Mouse (Mus musculus): ENCODE measurements around the gene Ick.
A peak's percentile ranks its signal among the peaks of the same experiment; 100 is the strongest.
"Not testable (repeated sequence)": the region's sequence is repeated elsewhere in the genome, so short reads cannot be mapped to it uniquely, and the experiment has no call there.

Gene Ick

DNA sequence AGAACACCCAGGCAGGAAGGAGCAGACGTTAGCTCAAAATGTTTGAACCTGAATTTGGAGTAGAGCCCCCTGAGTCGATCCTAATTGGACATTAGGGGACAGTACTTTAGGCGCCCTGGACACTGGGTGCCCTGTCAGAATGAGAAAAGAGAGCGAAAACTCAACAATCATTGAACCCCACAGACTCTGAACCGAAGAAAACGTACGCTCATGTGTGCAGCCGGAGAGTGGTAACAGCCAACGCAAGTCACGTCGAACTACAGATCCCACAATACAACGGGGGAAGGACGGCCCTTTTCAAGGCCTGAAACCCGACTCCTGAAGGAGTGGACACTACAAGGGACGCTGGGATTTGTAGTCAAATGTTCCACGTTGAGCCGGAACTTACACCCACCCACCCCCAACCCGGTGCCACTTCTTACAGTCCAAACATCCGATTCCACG, at the start of gene Ick, which contains the start of gene Fbxo9:
Ick (plus strand) TSS at position 397 of the 444 bp plus-strand sequence.
Fbxo9 (minus strand) TSS at position 270 of the 444 bp plus-strand sequence.
- peak; percentile 90 for DNase-seq

DNA sequence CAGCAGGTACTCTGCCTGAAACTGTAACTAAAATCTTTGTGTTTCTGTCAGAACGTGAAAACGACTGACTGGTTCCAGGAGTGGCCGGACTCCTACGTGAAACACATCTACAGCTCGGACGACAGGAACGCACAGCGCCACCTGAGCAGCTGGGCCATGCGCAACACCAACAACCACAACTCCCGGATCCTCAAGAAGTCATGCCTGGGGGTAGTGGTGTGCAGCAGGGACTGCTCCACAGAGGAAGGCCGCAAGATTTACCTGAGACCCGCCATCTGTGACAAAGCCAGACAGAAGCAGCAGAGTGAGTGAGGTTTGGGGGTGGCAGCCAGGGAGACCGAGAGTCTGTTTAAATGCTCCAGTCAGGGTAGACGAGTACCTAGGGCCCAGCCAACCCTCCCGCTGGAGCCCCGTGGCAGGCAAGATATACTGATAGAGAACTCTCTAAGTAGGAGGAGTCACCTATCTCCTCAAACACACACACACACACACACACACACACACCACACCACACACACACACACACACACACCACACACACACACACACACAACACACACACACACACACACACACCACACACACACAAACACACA, 49.4 kb upstream of the Ick start:
- no peak for DNase-seq

DNA sequence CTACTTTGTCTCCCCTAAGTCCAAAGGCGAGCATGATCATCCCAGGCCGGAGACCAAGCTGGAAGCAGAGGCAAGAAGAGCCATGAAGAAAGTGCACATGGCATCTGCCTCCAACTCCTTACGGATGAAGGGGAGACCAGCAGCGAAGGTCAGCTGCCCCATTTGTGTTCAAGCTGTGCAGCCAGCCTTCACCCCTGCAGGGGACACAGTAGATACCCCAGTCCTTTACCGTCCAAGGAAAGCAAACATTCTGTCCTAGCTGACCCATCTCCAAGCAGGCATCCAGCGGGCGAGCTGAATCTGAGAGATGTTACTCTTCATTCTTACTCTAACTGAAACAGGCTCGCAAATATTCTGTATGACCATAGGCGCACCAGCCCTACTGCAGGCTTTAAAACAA, 46.6 kb upstream of the Ick start:
- no peak for DNase-seq

DNA sequence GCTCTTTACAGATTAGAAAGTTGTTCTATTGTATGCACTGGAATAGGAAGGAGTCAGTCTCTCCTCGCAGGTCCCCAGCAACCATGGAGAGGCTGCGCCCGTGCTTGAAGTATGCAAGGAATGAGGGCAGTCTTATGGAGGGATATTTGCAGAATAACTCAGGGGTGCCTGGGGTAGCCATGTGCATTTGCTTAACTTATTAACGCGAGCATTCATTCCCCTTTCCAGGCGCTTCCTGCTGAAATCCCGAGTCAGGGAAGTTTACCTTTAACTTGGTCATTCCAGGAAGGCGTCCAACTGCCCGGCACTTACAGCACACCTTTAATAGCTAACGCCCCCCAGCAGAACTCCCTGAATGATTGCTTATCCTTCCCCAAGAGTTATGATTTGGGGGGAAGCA, 44.9 kb upstream of the Ick start:
- no peak for DNase-seq

DNA sequence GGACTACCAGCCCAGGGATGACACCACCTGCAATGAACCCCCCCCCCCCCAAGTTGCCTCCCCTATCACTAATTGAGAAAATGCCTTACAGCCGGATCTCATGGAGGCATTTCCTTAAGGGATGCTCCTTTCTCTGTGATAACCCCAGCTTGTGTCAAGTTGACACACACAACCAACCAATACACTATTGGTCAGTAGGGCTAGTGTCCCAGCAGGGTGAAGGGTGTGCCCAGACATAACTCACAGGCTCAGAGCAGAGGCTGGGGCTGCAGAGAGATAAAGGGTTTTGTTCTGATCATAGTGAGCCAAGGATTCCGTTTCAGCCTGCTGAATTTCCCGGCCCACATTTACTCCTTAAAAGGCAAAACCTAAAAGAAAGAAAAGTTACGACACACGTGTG, 38.5 kb upstream of the Ick start:
- DNase-seq: no peak

DNA sequence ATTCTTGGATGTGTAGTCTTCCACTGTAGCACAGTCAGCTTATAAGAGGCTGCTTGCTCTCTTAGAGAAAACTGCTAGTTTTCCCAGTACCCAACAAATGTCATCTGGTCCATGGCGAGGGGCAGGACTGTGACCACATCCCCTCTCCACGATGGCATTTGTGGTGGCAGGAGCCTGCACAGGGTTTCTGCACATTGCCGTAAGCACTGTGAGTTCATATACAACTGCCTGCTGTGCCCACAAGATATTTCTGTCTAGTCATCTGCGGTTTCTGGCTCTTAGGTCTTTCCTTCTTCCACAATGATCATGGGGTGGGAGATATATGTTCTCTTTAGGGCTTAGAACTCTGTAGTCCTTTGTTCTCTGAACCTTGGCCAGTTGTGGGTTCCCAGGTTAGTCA, 37.4 kb upstream of the Ick start:
- no peak for DNase-seq

DNA sequence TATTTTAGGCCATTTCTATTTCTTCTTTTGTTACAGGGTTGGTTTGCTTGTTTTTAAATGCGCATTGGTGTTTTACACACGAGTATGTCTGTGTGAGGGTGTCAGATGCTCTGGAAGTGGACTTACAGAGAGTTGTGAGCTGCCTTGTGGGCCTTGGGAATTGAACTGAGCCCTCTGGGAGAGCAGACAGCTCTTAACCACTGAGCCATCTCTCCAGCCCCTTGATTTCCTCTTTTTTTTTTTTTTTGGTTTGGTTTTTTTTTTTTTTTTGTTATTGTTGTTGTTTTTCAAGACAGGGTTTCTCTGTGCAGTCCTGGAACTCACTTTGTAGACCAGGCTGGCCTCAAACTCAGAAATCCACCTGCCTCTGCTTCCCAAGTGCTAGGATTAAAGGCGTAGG, 35.7 kb upstream of the Ick start:
- not testable (repeated sequence) for DNase-seq

DNA sequence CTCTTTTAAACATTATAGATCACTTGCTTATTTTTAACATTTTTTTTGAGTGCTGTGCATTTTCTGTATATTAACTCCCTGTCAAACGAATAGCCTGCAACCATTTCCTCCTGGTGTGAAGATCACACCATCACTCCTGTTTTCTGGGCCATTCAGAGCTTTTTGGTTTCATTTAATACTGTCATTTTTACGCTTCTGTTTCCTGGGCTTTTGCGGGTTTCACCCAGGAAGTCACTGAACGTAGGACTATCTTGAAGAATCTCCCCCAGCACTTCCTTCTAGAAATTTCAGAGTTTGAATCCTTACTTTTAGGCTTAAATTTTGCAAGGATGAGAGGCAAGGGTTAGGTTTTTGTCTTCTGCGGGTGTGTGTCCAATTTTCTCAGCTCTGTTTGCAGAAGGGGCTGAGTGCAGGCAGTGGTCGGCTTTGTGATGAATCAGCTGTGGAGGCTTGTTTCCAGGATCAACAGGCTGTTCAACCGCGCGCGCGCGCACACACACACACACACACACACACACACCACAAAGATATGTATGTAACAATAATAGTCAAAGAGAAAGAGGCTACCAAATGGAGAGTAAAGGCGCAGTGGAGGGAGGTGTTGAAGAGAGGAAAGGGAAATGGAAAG, 35.2 kb upstream of the Ick start:
- DNase-seq: peak; percentile 18

DNA sequence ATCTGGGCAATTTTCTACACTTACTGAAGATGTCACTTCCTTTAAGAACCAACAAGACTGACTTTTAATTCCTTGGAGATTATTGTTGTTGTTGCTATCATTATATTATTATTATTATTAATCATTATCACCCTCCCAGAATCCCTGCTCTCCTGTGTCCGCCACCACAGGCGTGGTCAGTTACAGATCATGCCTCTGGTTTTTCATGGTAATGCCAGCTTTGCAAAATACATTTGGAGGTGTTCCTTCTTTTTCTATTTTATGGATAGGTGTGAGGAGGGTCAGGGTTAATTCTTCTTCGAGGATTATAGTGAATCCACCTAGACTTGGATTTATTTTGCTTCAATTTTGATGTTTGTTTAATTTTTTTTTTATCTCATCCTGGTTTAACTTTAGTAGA, 33.7 kb upstream of the Ick start:
- DNase-seq: no peak

DNA sequence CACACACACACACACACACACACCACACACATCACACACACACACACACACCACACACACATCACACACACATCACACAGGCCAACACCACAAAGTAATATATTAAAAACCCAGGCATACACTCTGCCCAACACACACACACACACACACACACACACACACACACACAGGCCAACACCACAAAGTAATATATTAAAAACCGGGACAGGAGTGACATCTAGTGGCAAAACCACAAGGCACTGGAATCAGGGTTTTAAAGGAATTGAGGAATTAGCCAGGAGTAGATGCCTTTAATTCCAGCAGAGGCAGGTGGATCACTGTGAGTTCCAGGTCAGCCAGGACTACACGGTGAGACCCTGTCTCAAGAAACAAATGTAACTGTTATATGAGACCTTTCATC, 30.8 kb upstream of the Ick start:
- DNase-seq: no peak

DNA sequence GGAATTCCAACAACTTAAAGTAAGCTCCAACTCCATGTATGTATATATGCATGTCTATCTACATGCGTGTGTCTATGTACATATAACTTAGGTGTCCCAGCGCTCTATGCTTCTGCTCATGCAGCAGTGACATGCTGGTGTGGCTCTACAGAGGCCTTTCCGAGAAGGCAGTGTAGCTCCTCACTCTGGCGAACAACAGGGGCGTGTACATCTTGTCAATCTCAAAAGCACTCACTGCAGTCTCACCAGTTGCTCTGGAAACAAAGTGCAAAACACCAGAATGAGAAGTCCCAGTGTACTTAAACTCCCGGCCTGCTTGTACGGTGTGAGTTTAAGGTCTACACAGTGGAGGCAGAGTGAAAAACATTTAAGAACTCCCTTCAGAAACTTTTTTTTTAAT, 27.2 kb upstream of the Ick start:
- no peak for DNase-seq

DNA sequence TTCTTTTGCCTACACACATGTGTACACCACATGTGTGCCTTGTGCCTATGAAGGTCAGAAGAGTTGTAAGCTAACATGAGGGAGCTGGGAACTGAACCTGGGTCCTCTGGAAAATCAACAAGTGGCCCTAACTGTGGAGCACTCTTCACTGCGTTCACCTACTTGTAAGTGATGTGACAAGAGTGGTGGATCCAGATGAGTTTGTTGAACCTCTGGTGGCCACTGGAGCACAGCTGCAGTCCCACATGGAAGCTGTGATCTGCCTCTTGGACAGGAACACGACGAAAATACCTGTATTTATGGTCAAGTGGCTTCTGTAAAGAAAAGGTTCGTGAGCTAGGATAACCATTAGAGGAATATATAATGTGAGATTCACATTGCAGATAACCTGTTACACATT, 24.7 kb upstream of the Ick start:
- no peak for DNase-seq

DNA sequence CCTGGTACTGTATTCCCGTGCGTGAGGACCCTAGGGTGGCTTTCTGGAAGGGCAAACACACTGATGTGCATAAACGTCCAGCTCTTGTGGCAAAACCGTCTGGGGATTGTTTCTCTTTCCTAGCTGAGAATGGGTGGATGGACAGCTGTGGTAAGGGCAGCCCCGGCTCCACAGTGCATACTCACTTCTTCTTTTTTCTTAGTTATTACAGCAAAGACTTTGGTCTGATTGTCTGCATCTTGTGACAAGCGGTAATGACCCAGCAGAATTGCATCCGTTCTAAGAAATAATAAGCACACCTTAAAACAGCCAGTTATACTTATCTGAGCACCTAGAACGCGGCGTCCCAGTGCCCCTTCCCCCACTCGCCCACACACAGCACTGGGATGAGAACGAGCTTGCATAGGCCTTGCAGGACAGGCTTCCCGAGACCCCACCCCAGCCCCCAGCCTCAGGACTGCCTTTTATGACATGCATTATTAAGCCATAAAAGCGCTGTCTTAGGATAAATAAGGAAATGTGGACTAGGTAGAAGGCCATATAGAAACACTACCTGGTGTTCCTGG, 23.2 kb upstream of the Ick start:
- no peak for DNase-seq

DNA sequence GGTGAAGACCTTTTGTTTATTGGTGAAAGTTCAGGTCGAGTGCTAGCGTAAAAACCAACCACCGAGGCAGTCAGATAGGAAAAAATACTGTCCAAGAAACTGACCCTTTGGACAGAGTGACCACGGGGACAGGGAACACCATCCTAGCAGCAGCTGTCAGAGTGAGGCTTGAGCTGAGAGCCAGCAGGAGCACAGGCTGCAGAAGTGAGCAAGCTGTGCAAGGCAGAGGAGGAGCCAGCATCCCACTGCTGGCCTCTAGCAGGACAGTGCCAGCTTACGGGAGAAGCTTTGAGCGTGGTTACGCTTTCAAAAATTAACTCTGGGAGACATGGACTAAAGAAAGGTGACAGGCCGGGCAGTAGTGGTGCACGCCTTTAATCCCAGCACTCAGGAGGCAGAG, 21.2 kb upstream of the Ick start:
- DNase-seq: no peak

DNA sequence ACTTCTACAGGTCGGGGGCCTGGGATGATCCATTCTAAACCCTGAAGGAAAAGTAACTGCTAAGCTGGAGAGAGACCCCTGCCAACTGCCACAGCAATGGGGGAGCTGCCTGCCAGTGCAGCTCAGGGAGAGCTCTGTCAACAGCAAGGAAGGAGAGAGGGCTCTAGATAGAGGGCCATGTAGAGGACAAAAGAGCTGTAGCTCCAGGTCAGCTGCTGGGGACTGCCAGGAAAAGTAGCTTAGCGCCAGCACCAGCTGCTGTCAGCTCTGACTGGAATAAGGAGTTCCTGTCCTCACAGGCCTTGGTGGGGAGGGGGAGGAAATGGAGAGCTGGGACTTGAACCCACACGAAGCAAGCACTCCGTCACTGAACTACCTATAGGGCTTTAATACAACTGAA, 20.5 kb upstream of the Ick start:
- no peak for DNase-seq

DNA sequence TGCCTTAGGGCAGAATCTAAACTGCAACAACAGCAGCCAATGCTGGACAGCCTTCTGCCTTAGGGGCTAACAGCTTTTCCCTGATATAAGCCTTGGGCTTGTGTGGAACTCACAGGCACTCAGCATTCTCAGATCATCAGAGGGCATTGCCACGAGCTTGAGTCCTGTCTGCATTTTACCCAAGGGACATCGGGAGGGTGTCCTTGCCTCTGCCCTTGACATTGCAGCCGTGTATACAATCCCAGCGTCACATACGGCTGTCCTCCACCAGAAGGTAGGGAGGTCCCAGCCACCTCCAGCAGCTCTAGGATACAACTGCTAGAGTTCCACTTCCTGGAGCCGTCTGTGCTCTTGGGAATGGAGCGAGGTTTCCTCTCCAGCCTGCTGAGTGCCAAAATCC, 20.0 kb upstream of the Ick start:
- DNase-seq: no peak

DNA sequence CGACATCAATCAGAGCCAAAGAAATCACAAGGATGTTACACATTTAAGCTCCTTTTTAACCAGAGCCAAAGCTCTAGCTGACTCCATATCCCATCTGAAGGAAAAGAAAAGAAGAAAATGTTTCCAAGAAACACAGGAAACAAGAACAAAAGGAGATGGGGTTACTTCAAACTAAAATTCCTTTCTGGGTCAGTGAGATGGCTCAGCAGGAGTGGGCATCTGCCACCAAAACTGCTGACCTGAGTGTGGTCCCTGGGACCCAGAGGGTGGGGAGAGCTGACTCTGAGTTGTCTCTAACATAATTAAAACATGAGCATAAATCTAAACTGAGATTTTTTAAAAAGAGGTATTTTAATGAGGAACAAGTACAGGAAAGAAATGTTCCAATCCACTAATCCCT, 19.1 kb upstream of the Ick start:
- no peak for DNase-seq

DNA sequence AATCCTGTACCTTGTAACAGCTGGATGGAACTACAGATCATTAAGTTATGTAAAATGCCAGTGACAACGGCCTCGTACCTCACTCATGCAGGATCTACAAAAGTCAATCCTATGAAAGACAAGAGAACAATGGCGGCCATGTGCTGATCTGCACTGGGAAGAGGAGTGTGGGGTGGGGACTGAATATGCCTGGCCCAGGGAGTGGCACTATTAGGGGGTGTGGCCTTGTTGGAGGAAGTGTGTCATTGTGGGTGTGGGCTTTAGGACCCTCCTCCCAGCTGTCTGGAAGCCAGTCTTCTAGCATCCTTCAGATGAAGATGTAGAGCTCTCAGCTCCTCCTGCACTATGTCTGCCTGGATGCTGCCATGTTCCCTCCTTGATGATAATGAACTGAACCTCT, 18.4 kb upstream of the Ick start:
- no peak for DNase-seq

DNA sequence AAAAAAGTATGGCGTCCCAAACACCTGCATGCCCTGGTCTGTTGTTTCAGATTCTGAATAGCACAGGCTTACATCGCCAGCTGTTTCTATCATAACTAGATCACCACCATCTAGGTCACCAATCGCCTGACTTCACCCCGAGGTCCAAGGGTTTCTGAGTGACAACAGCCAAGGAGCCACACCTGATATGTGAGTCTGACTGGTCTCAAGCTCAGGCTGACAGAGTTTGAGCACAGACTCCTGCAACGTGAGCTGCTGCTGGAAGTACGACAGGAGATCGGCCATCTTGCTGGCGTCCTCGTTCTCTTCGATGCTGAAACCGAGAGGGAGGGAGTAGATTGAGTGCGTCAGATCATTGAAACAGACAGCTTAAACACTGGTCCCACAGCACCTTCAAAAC, 13.3 kb upstream of the Ick start:
- no peak for DNase-seq

DNA sequence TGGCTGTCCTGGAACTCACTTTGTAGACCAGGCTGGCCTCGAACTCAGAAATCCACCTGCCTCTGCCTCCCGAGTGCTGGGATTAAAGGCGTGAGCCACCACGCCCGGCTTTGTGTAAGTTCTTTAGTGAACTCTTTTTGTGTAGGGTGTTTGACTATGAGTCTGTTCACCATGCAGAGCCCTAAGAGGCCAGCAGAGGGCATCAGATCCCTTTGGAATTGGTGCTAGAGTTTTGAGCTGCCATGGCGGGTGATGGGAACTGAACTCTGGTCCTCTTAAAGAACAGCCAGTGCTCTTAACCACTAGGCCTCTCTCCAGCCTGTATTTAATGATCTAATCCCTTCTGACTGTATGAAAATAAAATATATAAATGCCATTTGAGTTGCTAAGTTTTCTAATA, 12.6 kb upstream of the Ick start:
- DNase-seq: peak; percentile 36

DNA sequence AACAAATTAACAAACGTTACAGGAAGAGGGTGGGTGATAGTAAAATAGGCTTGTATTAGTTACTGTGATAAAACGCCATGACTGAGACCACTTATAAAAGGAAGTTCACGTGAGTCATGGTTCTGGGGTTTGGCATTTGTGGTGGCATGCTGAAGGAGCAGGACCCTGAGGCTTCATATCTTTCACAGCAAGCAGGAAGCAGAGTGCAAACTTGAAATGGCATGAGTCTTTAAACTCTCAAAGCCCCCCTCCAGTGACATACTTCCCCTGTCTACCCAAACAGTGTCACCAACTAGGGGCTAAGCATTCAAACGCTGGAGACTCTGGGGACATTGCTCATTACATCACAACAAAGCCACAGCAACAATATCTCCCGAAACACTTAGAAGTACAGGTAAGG, 8.0 kb upstream of the Ick start:
- DNase-seq: peak; percentile 22

DNA sequence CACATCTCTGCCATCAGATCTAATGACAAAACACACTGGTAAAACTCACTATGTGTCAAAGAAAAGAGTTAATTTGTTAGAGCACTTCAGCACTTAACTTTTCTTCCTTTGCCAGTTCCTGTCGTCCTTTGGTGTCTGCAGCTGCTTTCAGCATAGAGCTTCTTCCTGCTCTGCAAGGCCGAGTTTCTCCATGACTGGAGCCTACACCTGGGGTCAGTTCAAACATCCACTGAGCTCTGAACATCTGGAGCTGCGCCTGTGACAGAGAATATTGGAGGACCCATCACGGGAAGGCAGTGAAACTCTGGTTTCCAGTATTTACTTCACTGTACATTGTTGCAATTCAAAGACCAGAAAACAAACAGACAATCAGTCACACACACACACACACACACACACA, 7.6 kb upstream of the Ick start:
- peak; percentile 47 for DNase-seq

DNA sequence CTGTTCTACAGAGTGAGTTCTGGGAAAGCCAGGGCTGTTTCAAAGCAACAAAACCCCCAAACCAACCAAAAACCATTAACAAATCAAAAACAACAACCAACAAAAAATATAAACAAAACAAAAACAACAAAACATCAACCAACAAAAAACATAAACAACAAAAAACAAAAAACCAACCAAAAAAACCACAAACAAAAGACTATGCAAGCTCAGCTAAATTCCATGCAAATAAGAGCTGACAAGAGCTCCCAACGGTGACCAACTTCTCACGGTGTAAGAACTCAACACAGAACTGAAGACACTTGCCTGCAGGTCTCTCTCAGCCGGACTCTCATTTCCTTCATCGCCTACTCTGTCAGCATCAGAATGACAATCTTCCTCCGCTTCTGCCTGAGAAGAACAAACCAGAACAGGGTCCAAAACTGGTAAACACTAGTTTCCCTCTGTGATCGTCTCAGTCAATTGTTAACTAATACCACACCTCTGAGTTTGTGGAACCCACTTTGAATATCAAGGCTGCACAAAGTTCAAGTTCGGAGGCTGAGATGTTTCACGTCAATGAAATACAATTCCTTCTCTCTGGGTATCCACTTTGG, 4.9 kb upstream of the Ick start:
- DNase-seq: no peak

DNA sequence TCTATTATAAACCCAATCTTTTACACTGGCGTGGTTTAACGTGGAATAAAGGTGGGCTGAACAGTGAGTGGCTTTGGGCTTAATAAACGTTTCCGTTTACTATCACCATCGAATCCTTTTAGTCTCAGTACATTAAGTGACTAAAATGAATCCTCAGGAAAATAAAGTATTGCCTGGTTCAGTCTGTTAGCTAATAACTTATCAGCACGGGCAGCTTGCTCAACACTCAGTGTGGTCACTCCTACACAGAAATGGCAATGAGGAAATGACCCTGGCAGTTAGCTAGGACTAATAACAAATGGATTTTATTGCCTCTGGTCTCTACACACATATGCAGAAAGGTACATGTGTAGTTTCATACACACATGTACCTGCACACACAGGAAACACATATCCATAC, 4.0 kb upstream of the Ick start:
- DNase-seq: no peak
